Mouse (Mus musculus) testis, adult 2 months (tissue): ENCODE data around the gene Gmeb1. TPM values are rescaled to one million over a fixed set of nuclear protein-coding genes. Genes with fewer than 3 reads are reported as not detected.

Source experiments
- H3K27ac ChIP-seq: fragments of 200-500 bp; 2 replicates; pipeline ENCODE4 v1.5.1; 2012; ENCODE audit warnings: low read depth, low read length; ENCODE audit not compliant: control insufficient read depth, insufficient read depth
- H3K27me3 ChIP-seq: fragments of 200-500 bp; 2 replicates; pipeline ENCODE4 v1.6.1; 2012; ENCODE audit warnings: mild to moderate bottlenecking, low read length, moderate library complexity; ENCODE audit not compliant: control insufficient read depth, insufficient read depth
- H3K36me3 ChIP-seq: fragments of 200-500 bp; 2 replicates; pipeline ENCODE4 v1.6.1; 2012; ENCODE audit warnings: mild to moderate bottlenecking, low read length; ENCODE audit not compliant: control insufficient read depth, insufficient read depth
- H3K4me1 ChIP-seq: fragments of 200-500 bp; 2 replicates; pipeline ENCODE4 v1.6.1; 2012; ENCODE audit warnings: low read length; ENCODE audit not compliant: control insufficient read depth, insufficient read depth
- H3K4me3 ChIP-seq: fragments of 200-500 bp; 2 replicates; pipeline ENCODE4 v1.5.1; 2012; ENCODE audit warnings: low read depth, mild to moderate bottlenecking, low read length, moderate library complexity, mixed read lengths; ENCODE audit not compliant: control insufficient read depth
- CTCF ChIP-seq: fragments of 200-500 bp; IDR thresholded peaks from 2 replicates; pipeline ENCODE4 v1.5.1; 2012; ENCODE audit warnings: low read depth, mild to moderate bottlenecking, inconsistent platforms, low read length, moderate library complexity; ENCODE audit not compliant: control insufficient read depth, insufficient read depth, insufficient replicate concordance
- POLR2A ChIP-seq: fragments of 200-500 bp; IDR thresholded peaks from 2 replicates; pipeline ENCODE4 v1.6.1; 2012; ENCODE audit warnings: low read depth, mild to moderate bottlenecking, inconsistent platforms, low read length, moderate library complexity; ENCODE audit not compliant: control insufficient read depth
- polyA plus RNA-seq: library from polyadenylated mRNA; depleted of rRNA; stranded (reverse); fragments of >200 nt; gene quantifications from 2 replicates; pipeline ENCODE4 v1.2.3, GENCODE M21; 2012; rRNA removed

Gmeb1 gene
- polyA plus RNA-seq, 1 experiment = 13.7 TPM

DNA sequence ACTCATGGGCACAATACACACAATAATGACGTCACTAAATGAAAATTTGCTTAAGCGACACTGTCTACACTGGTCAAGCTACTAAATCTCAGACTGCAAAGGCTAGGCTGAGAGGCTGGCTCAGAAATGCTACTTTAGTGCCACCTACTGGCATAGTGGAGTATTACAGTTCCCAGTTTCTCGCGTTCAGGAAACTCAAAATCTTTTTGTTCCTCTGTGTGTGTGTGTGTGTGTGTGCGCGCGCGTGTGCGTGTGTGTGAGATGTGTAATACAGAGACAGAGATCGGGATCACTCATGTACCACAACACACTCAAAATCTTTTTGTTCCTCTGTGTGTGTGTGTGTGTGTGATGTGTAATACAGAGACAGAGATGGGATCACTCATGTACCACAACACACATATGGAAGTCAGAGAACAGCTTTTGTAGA lies 82.8 kb downstream of the Gmeb1 start:
- Histone ChIP-seq H3K4me3 (no peak overlapping the region), H3K27me3 (no peaks in the 10 kb centered on the region), H3K36me3 (no peaks in the 10 kb centered on the region; the same call in 1 of the 2 replicates), H3K4me1 (peaks cover 12% of the 10 kb centered on the region), H3K27ac (no peak overlapping the region)
- TF ChIP-seq POLR2A = no peak
- peak; percentile 29; the same call in 1 of the 2 replicates for TF ChIP-seq CTCF

DNA sequence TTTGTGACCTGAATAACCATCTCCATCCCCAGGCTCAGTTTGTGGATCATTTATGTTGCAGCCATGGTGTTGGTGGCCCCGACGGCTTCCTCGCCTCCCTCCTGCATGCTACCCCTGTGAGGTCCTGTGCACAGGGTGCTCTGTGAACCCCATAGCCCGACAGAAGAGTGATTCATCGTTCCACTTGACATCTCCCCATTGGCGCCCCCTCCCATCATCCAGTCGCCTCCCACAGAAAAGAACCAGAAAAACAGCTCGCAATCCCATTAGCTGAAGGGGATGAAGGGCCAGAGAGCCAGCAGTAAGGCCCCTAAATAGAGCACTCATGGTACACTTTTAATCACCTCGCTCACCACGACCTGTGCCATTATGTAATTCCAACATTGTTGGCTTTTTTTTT lies 84.9 kb downstream of the Gmeb1 start:
- Histone ChIP-seq H3K4me1 (peaks cover 4% of the 10 kb centered on the region), H3K27ac (no peak overlapping the region), H3K27me3 (no peaks in the 10 kb centered on the region), H3K36me3 (no peaks in the 10 kb centered on the region), H3K4me3 (no peak overlapping the region)
- TF ChIP-seq CTCF (no peak), POLR2A (no peak)

Other genes starting within 250 kb of the Gmeb1 start
- not detected in 2 replicates for gene Gm10300, start 186.9 kb downstream of the Gmeb1 start, polyA plus RNA-seq
- 8.7 and 9.6 TPM in 2 replicates for gene Epb41, start 186.3 kb downstream of the Gmeb1 start, polyA plus RNA-seq
- 0.61 and 0.83 TPM in 2 replicates for gene Oprd1, start 117.1 kb downstream of the Gmeb1 start, polyA plus RNA-seq
- 11.9 and 14.5 TPM in 2 replicates for gene Ythdf2, start 49.3 kb downstream of the Gmeb1 start, polyA plus RNA-seq
- gene Taf12, start 12.8 kb upstream of the Gmeb1 start, polyA plus RNA-seq = 37.0 and 38.5 TPM in 2 replicates
- gene Rab42, start 41.8 kb upstream of the Gmeb1 start, polyA plus RNA-seq = 24.9 and 31.4 TPM in 2 replicates
- gene Trnau1ap, start 67.9 kb upstream of the Gmeb1 start, polyA plus RNA-seq = 5.1 and 6.0 TPM in 2 replicates
- gene Rcc1, start 92.0 kb upstream of the Gmeb1 start, polyA plus RNA-seq = 179 and 185 TPM in 2 replicates
- 6.6 and 8.5 TPM in 2 replicates for gene Phactr4, start 160.9 kb upstream of the Gmeb1 start, polyA plus RNA-seq
- 3.0 and 3.1 TPM in 2 replicates for gene Med18, start 202.3 kb upstream of the Gmeb1 start, polyA plus RNA-seq
- 18.0 and 19.4 TPM in 2 replicates for gene Sesn2, start 248.9 kb upstream of the Gmeb1 start, polyA plus RNA-seq